Mouse (Mus musculus): Measurements from ENCODE around the gene Ntsr1.

Gene Ntsr1

DNA sequence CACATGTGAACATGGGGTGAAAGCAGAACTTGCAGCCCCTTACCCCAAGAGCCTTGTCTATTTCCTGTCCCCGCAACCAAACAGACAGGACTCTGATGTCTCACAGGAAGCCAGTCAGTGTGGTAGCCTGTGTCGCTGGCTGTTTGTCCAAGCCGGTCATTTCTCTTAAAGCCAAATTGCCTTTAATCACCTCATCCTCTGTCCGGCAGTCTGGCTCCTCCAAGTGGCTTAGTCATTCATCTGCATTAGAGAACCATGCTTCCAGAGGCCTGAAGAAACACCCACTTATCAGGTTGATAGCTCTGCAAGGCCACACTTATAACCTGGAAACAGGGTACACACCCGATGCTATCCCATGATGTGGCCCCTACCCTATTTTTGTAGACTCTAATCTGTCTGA lies 62.4 kb downstream of the Ntsr1 start:
- no peak for DNase-seq

DNA sequence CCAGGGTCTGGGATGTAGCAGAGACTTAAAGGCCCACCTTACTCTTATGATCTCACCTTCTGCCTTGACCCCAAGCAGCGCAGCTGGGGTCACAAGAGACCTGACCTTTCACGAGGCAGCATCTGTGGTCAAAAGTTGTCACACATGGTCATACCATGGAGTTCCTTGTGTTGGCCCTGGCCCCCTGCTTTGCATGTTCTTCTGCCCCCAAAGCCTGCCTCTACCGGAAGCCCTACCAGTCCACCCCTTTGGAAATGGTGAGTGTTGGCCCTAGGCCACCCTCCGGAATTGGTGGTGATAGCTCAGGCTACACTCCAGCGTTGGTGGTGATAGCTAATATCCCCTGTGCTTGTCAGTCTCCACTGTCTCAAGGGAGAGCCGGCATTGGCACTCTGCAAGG lies 63.5 kb downstream of the Ntsr1 start:
- DNase-seq = peak in 1 of 2 experiments; percentile 39

DNA sequence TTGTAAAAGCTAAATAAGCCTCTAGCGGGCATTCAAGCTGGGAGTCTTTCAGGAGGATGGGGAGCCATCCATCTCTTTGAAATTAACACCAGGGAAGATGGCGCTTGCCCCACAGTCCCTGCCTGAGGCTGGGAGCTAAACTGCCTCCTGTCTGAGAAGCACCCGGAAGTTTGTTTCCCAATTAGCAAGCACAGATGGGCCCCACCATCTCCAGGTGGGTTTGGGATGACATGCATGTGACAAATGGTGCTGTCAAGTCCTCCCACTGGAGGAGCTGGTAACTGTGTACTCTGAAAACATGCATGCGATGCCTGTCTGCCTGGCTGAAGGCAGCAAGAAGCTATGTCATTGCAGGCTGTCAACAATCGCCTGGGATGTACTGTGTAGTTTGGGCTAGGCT lies 64.1 kb downstream of the Ntsr1 start:
- peak in 1 of 2 experiments; percentile 26 for DNase-seq

- peak; percentile 78 to 80 for DNase-seq
These were observed 66.6 kb downstream of the Ntsr1 start for GRCm38 (mm10) chr2:180566240-180566913.

DNA sequence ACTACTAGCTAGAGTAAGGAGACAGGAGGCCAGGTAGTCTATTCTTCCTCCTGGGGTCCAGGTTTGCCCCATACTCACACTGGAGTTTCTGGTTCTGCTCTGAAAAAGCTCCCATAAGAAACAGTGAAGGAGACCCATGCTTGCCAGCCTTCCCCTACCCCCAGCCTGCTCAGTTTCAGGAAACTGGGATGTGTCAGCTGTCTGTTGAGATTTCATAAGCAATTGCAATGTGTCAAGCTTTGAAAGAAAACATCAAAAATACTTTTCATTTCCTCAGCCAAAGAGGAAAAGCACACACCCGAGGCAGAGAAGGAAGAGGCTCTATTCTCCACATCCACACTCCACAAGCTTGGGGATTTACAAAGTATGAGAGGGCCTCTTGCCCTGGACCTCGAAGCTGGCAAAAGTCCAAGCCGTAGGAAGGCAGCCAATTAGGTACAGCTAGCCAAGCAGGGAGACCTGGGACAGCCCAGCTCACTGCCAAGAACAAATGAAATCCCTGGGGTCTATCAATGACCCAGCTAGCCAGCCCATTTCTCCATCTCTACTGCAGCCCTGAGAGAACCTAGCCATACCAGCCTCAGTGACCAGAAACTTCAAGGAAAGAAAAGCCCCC lies 69.4 kb downstream of the Ntsr1 start:
- DNase-seq = peak; percentile 85 to 89

DNA sequence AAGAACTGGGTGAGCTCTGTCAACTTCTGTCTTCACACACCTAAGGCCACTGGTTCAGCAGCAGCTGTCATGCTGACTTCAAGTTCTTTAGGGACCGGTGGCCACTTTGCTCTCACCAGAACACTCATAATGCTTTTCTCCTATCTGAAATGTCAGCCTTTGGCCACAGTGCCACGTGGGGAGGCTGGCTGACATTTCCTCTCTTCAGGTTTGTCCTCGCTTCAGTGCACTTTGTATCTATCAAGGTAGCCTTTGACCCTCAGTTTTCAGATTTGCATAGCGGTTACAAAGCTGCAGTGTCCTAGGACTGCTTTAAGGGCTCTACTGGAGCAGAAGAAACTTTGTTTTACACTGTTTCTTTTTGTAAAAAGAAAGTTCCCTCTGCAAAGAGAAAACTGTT lies 76.7 kb downstream of the Ntsr1 start:
- DNase-seq = no peak

- peak; percentile 89 to 93 for DNase-seq
These were observed 78.9 kb downstream of the Ntsr1 start for GRCm38 (mm10) chr2:180578686-180579085.

- peak; percentile 38 for DNase-seq
These were observed 81.2 kb downstream of the Ntsr1 start, which contains the start of gene Mrgbp for GRCm38 (mm10) chr2:180581002-180581401. Gene Mrgbp (plus strand): TSS chr2:180581304.

GRCm38 (mm10) chr2:180582481-180583153 lies 82.8 kb downstream of the Ntsr1 start:
- DNase-seq = peak; percentile 99 to 100

DNA sequence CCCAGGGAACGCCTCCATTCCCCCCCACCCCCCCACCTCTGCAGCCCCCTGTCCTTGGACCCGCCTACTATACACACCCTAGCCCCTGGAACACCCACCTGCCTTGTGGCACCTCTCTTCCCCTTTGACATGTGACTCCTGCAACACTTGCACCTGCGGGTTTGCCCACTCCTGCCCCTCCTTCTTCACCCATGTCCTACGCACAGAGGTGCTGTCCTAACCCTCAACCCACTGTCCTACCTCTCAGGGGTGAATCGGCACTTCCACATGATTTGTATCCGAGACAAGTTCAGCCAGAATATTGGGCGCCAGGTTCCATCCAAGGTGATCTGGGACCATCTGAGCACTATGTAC lies 83.4 kb downstream of the Ntsr1 start:
- no peak for DNase-seq

DNA sequence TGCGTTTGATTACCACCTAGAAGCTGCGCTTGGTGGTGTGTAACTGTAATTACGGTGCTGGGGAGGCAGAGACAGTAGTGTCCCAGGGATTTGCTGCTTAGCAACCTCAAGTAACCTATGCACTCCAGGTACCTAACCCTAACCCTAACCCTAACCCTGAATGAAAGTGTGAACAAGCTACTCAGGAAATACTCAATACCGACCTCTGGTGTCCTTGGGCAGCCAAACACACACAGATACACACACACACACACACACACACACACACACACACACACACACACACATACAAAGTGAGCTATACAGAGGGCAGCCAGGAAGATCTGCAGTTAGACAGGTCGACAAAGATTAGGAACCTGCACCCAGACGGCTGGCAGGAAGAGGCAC lies 89.0 kb downstream of the Ntsr1 start:
- DNase-seq = no peak

GRCm38 (mm10) chr2:180589123-180589831 lies 89.5 kb downstream of the Ntsr1 start, which contains the start of gene Ogfr:
Gene Ogfr (plus strand): TSS chr2:180589245.
- DNase-seq = peak; percentile 92 to 93
